Mouse (Mus musculus): Measurements from ENCODE around the gene Actl6a.

Actl6a gene

DNA sequence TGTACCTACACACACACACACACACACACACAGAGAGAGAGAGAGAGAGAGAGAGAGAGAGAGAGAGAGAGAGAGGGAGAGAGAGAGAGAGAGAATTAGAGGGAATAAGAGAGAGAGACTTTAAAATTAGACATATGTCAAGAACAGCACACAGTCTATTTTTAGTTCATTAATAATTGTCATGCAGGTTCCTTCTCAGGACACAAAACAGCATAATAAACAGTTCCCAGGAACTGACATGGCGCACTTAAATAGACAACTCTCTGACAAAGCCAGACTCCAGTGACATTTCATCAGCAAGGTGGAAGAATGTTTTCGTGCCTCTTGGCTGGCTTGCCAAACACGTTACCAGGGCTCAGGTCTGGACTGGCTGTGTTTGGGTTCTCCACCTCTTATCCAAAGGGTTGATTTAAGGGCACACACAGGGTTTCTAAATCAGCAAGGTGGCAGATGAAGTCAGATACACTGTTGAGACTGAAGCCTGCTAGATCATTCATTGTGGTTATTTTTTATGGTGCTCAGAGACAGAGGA is 48.4 kb downstream of the Actl6a start:
- DNase-seq (ENCODE audit: low read depth, low spot score) = no peak
- H3K36me3 ChIP-seq (ENCODE audit: control insufficient read depth, insufficient read depth, low read length, poor library complexity, severe bottlenecking) = peaks cover 1% of the 10 kb centered on the region; the same call in 1 of the 2 replicates
- H3K27me3 ChIP-seq (ENCODE audit: control insufficient read depth, insufficient read depth, low read length, poor library complexity, severe bottlenecking) = no peaks in the 10 kb centered on the region

DNA sequence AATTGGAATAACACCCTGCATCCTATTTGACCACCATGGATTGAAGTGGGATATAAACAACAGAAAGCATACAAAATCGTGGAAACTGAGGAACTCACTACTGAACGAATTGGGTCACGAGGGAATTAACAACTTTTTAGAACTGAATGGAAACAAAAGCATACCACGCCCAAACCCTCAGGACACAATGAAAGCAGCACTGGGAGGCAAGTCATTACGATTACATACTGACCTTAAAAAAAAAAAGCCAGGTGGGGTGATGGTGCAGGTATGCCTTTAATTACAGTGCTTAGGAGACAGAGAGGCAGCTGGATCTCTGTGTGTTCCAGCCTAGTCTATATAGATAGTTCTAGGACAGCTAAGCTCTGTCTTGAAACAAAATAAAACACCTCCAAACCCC is 53.1 kb downstream of the Actl6a start:
- no peaks in the 10 kb centered on the region for H3K36me3 ChIP-seq (ENCODE audit: control insufficient read depth, insufficient read depth, low read length, poor library complexity, severe bottlenecking)
- no peaks in the 10 kb centered on the region for H3K27me3 ChIP-seq (ENCODE audit: control insufficient read depth, insufficient read depth, low read length, poor library complexity, severe bottlenecking)
- DNase-seq (ENCODE audit: low read depth, low spot score) = no peak

DNA sequence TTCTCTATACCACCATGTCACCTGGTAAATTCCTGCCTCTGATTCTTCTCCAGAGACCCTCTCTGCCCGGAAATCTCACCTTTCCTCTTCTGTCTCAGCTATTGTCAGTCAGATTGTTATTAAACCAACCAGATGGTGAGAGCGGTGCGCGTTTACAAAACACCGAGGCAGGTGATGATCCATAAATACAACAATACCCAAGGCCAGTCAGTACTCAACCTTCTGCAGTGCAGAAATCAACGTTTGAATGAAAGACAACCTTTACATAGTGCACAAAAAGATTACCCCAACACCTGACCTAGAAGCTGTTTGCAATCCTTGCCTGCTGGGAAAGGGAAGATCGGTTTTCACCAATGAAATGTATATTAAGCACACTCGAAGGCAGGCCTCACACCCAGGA is 56.9 kb downstream of the Actl6a start:
- no peak for DNase-seq (ENCODE audit: low read depth, low spot score)
- Histone ChIP-seq H3K36me3 (ENCODE audit: control insufficient read depth, insufficient read depth, low read length, poor library complexity, severe bottlenecking) (no peaks in the 10 kb centered on the region), H3K27me3 (ENCODE audit: control insufficient read depth, insufficient read depth, low read length, poor library complexity, severe bottlenecking) (no peaks in the 10 kb centered on the region)

DNA sequence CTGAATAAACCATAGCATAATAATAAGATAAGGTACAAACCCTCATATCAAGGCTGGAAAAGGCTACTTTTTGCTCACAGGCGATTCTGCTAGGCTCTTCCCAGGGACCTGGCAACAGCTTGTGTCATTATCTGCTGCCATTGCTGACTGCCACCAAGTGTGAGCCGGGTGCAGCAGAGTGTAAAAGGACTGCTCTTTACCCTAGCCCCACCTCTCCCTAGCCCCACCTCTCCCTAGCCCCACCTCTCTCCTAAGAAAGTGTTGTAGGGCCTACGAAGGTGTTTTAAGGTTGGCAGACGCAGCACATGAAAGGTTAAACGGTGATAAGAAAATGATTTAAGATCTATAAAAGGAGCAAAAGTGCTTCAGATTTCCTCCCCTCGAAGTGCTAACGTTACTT is 57.8 kb downstream of the Actl6a start:
- Histone ChIP-seq H3K36me3 (ENCODE audit: control insufficient read depth, insufficient read depth, low read length, poor library complexity, severe bottlenecking) (no peaks in the 10 kb centered on the region), H3K27me3 (ENCODE audit: control insufficient read depth, insufficient read depth, low read length, poor library complexity, severe bottlenecking) (no peaks in the 10 kb centered on the region)
- DNase-seq (ENCODE audit: low read depth, low spot score) = no peak

DNA sequence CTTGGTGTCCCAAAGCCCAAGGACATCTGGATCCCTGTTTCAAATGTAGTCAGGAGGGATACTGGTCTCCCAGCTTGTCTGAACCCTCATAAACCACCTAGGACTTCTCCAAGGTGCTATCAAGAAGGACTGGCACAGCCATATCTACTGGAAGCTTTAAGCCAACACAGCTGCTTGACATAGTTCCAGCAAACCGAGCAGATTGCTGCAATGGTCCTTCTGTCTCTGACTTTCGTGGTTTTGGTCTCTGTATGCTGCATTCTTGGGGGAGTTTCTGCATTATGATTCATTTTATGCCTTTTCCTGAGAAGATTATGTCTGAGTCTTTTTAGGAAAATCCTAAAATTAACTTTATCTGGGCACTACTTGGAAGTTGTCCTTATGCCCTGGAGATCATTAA is 64.7 kb downstream of the Actl6a start:
- H3K27me3 ChIP-seq (ENCODE audit: control insufficient read depth, insufficient read depth, low read length, poor library complexity, severe bottlenecking) = no peaks in the 10 kb centered on the region
- no peaks in the 10 kb centered on the region for H3K36me3 ChIP-seq (ENCODE audit: control insufficient read depth, insufficient read depth, low read length, poor library complexity, severe bottlenecking)
- DNase-seq (ENCODE audit: low read depth, low spot score) = no peak
